In the genomic region with DNA sequence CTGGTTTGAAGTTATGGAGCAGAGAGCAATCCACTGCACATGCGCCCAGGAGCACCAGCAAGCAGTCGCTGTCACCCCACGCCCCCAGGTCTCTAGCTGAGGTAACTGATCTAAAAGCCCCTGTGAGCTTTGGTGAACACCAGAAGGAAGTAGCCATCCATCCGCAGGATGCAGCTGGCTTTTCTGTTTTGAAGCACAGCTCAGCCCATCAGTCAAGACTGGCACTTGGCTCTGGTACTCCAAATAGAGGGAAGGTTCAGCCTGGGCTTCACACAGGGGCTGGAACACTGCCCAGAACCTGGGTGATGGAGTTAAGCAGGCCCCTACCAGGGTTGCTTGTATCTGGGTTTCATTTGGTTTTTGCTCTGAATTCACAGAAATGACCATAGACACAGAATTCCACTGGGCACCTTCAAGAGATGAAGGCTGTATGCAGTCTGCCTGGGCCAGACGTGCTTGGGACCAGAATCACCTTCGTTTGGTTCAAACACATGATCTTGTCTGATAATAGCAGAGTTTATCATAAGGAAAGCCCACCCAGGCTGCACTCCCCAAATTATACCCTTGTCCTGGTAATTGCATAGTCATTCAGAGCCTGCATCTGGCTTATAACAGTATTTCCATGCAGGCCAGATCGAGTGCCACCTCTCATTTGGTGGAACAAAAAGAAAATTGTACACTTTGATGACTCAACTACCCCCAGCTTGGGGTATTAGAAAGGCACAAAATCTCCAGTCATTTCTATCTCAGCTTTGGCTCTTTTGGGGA, we compare ENCODE assay signal across 11 mouse cellular contexts. TPM values are rescaled to one million over a fixed set of nuclear protein-coding genes. Genes with fewer than 3 reads are reported as not detected.
DNase-seq lines count a peak whose midpoint lies in the region; ATAC-seq and TF ChIP-seq lines count a peak whose summit lies in the region.
"Had no signal": no experiment of that assay in that cellular context is flagged by ENCODE, and none has a peak within 500 bp of the region (broad histone marks: within the 10 kb centered on the region; RNA-seq: fewer than 3 reads in every experiment).

No protein-coding gene starts in this region.

- H3K4me3 ChIP-seq in forebrain, embryonic 14.5 days (ENCODE audit: low read depth, low read length): no peak overlapping the region
- H3K4me3 ChIP-seq in forebrain, embryonic 11.5 days (ENCODE audit: low read depth, low read length): no peak overlapping the region
- H3K4me3 ChIP-seq in limb, embryonic 13.5 days: no peak overlapping the region
- no peak overlapping the region for H3K4me3 ChIP-seq in limb, embryonic 10.5 days
- no peak overlapping the region for H3K4me3 ChIP-seq in limb, embryonic 14.5 days (replicated peaks; ENCODE audit: low read length)
- H3K4me3 ChIP-seq: myocyte had no signal

- TF ChIP-seq POLR2A in limb, embryonic 14.5 days (IDR thresholded peaks at IDR 0.05; ENCODE audit: borderline replicate concordance, extremely low read depth, insufficient read depth, insufficient read length): no peak

- 77% methylated on average over 7 of the region's 7 CpGs for WGBS in forebrain, embryonic 14.5 days
- WGBS in forebrain, embryonic 11.5 days: 87% methylated on average over 7 of the region's 7 CpGs
- WGBS in limb, embryonic 13.5 days: 70% methylated on average over 7 of the region's 7 CpGs
- 82% methylated on average over 7 of the region's 7 CpGs for WGBS in limb, embryonic 10.5 days
- 67% methylated on average over 7 of the region's 7 CpGs for WGBS in limb, embryonic 14.5 days

- peak; percentile 71 for ATAC-seq in forebrain, embryonic 14.5 days
- no peak for ATAC-seq in forebrain, embryonic 11.5 days (replicated peaks; ENCODE audit: low FRiP score)
- ATAC-seq in limb, embryonic 13.5 days (ENCODE audit: low FRiP score, low read depth): peak; percentile 54
- ATAC-seq in limb, embryonic 14.5 days (ENCODE audit: low FRiP score, low read depth): no peak

- no peaks in the 10 kb centered on the region for H3K27me3 ChIP-seq in forebrain, embryonic 14.5 days (replicated peaks; ENCODE audit: control insufficient read depth, insufficient read depth, low read length)
- H3K27me3 ChIP-seq in forebrain, embryonic 11.5 days (ENCODE audit: control insufficient read depth, insufficient read depth, low read length): no peaks in the 10 kb centered on the region
- H3K27me3 ChIP-seq in limb, embryonic 13.5 days: no peaks in the 10 kb centered on the region
- H3K27me3 ChIP-seq in limb, embryonic 10.5 days (ENCODE audit: low read depth, poor library complexity, severe bottlenecking): no peaks in the 10 kb centered on the region
- no peaks in the 10 kb centered on the region for H3K27me3 ChIP-seq in limb, embryonic 14.5 days (ENCODE audit: control insufficient read depth, insufficient read depth, low read length)

- H3K4me1 ChIP-seq in forebrain, embryonic 14.5 days (ENCODE audit: control insufficient read depth, insufficient read depth, low read length): no peaks in the 10 kb centered on the region
- H3K4me1 ChIP-seq in forebrain, embryonic 11.5 days (replicated peaks; ENCODE audit: control insufficient read depth, insufficient read depth, low read length): no peaks in the 10 kb centered on the region
- H3K4me1 ChIP-seq in limb, embryonic 13.5 days: peaks cover 7% of the 10 kb centered on the region
- 0 out of 2 replicates have a peak, but pooled peaks cover under 1% of the 10 kb centered on the region for H3K4me1 ChIP-seq in limb, embryonic 10.5 days
- H3K4me1 ChIP-seq in limb, embryonic 14.5 days (ENCODE audit: control insufficient read depth, insufficient read depth, low read length): peaks cover 3% of the 10 kb centered on the region; the same call in 1 of the 2 replicates

- no peak overlapping the region for H3K27ac ChIP-seq in forebrain, embryonic 14.5 days (ENCODE audit: low read depth, low read length)
- H3K27ac ChIP-seq in forebrain, embryonic 11.5 days (ENCODE audit: low read depth, low read length): no peak overlapping the region
- H3K27ac ChIP-seq in limb, embryonic 13.5 days: no peak overlapping the region
- no peak overlapping the region for H3K27ac ChIP-seq in limb, embryonic 10.5 days
- H3K27ac ChIP-seq in limb, embryonic 14.5 days (replicated peaks; ENCODE audit: low read depth, low read length): 0 out of 2 replicates have a peak overlapping the region, but pooled peaks have one; percentile 19

- H3K9me3 ChIP-seq in forebrain, embryonic 14.5 days (replicated peaks; ENCODE audit: control insufficient read depth, low read length): no peaks in the 10 kb centered on the region
- no peaks in the 10 kb centered on the region for H3K9me3 ChIP-seq in forebrain, embryonic 11.5 days (ENCODE audit: control insufficient read depth, low read length)
- no peaks in the 10 kb centered on the region for H3K9me3 ChIP-seq in limb, embryonic 13.5 days
- no peaks in the 10 kb centered on the region for H3K9me3 ChIP-seq in limb, embryonic 10.5 days (replicated peaks)
- H3K9me3 ChIP-seq in limb, embryonic 14.5 days (ENCODE audit: control insufficient read depth, low read length): no peaks in the 10 kb centered on the region

- no peak overlapping the region for H3K4me2 ChIP-seq in forebrain, embryonic 14.5 days (ENCODE audit: low read length)
- no peak overlapping the region for H3K4me2 ChIP-seq in forebrain, embryonic 11.5 days (ENCODE audit: low read depth, low read length, severe bottlenecking)
- no peak overlapping the region for H3K4me2 ChIP-seq in limb, embryonic 13.5 days (replicated peaks)
- H3K4me2 ChIP-seq in limb, embryonic 14.5 days (replicated peaks; ENCODE audit: low read depth, low read length, severe bottlenecking): no peak overlapping the region

- H3K36me3 ChIP-seq in forebrain, embryonic 14.5 days (ENCODE audit: control insufficient read depth, insufficient read depth, low read length): no peaks in the 10 kb centered on the region
- H3K36me3 ChIP-seq in forebrain, embryonic 11.5 days (ENCODE audit: control insufficient read depth, insufficient read depth, low read length): no peaks in the 10 kb centered on the region
- no peaks in the 10 kb centered on the region for H3K36me3 ChIP-seq in limb, embryonic 13.5 days
- H3K36me3 ChIP-seq in limb, embryonic 10.5 days: no peaks in the 10 kb centered on the region
- no peaks in the 10 kb centered on the region for H3K36me3 ChIP-seq in limb, embryonic 14.5 days (ENCODE audit: control insufficient read depth, insufficient read depth, low read length)

- DNase-seq in forebrain, embryonic 14.5 days (ENCODE audit: low spot score): peak; percentile 73
- DNase-seq in forebrain, embryonic 11.5 days (ENCODE audit: low spot score): no peak
- DNase-seq in limb, embryonic 10.5 days (ENCODE audit: low spot score): no peak
- DNase-seq in NIH3T3 (ENCODE audit: low read depth): peak; percentile 89
- DNase-seq in limb, embryonic 14.5 days (ENCODE audit: low spot score): peak; percentile 47
- no peak for DNase-seq in ovary, adult 18-20 months (ENCODE audit: low spot score)
- no peak for DNase-seq in gastrocnemius, adult 18-20 months (ENCODE audit: low spot score)
- DNase-seq: cerebellum, adult 9-10 months; heart, postnatal 36 days had no signal

- no peak overlapping the region for H3K9ac ChIP-seq in forebrain, embryonic 14.5 days (ENCODE audit: low read length)
- no peak overlapping the region for H3K9ac ChIP-seq in forebrain, embryonic 11.5 days (ENCODE audit: low read length)
- no peak overlapping the region for H3K9ac ChIP-seq in limb, embryonic 13.5 days
- no peak overlapping the region for H3K9ac ChIP-seq in limb, embryonic 14.5 days (ENCODE audit: low read depth, low read length, severe bottlenecking)

RNA-seq across cellular contexts. Expression of gene Rhob, which starts 27.0 kb away (rescaled TPM):
- 74.4 and 94.6 TPM in 2 replicates for polyA plus RNA-seq in forebrain, embryonic 14.5 days (2014; fragmentation: Nextera tagmentation; extraction: Ambion mirVana)
- polyA plus RNA-seq in forebrain, embryonic 11.5 days (2014; fragmentation: Nextera tagmentation; extraction: Ambion mirVana): 55.1 and 58.3 TPM in 2 replicates
- polyA plus RNA-seq in limb, embryonic 13.5 days (2015; fragmentation: Nextera tagmentation; extraction: Ambion mirVana): 37.8 and 40.8 TPM in 2 replicates
- polyA plus RNA-seq in limb, embryonic 10.5 days (2016; fragmentation: Nextera tagmentation; extraction: Ambion mirVana): 14.7 and 16.7 TPM in 2 replicates
- 177 and 224 TPM in 2 replicates for polyA plus RNA-seq in limb, embryonic 14.5 days (2012; rRNA removed)
- polyA plus RNA-seq in limb, embryonic 14.5 days (2014; fragmentation: Nextera tagmentation; extraction: Ambion mirVana): 75.7 and 89.7 TPM in 2 replicates
- total RNA-seq in gastrocnemius, adult 18-20 months (2021): 10 to 100 TPM; 43.6 to 79.2 TPM

Comparison
In these comparisons a context has a peak if more than half of its experiments do, and no peak if none do; other contexts are left out.
1. ATAC-seq: peak in forebrain, embryonic 14.5 days (single experiment) and limb, embryonic 13.5 days (single experiment); none in forebrain, embryonic 11.5 days (single experiment) and limb, embryonic 14.5 days (single experiment).
2. DNase-seq: peak in forebrain, embryonic 14.5 days (single experiment), NIH3T3 (single experiment) and limb, embryonic 14.5 days (single experiment); none in forebrain, embryonic 11.5 days (single experiment), limb, embryonic 10.5 days (single experiment), ovary, adult 18-20 months (single experiment) and gastrocnemius, adult 18-20 months (single experiment).